Mouse (Mus musculus) small intestine, adult 2 months (tissue): Measurements from ENCODE around the gene 2210016L21Rik.
"Not testable (repeated sequence)": the region's sequence is repeated elsewhere in the genome, so short reads cannot be mapped to it uniquely, and the experiment has no call there.

Experiments
- CTCF ChIP-seq: fragments of 200-500 bp; IDR thresholded peaks from 2 replicates; pipeline ENCODE4 v1.5.1; 2012; ENCODE audit warnings: low read depth, mild to moderate bottlenecking, control low read depth, inconsistent platforms, low read length, moderate library complexity, mixed read lengths; ENCODE audit not compliant: insufficient replicate concordance, insufficient read length; ENCODE audit errors: extremely low read depth
- POLR2A ChIP-seq: fragments of 200-500 bp; IDR thresholded peaks from 2 replicates; pipeline ENCODE4 v1.6.1; 2012; ENCODE audit warnings: low read depth, mild to moderate bottlenecking, control low read depth, inconsistent platforms, low read length, moderate library complexity

DNA sequence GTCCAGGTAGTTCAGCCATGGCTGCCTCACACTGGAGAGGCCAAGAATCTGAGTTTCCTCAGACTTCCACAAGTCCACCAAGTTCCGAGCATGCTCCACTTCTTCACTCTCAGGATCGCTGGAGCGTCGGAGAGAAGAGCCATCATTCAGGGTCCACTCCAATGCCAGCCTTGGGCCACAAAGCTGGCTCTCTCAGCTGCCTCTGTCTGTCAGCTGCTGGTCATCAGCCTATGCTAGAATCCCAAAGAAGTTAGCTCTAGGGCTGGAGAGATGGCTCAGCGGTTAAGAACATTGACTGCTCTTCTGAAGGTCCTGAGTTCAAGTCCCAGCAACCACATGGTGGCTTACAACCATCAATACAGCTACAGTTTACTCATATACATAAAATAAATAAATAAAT is 24.6 kb upstream of the 2210016L21Rik start:
- TF ChIP-seq POLR2A, CTCF: not testable (repeated sequence)
